Mouse (Mus musculus): Measurements from ENCODE around the gene Dnajc25. TPM values are rescaled to one million over a fixed set of nuclear protein-coding genes. Genes with fewer than 3 reads are reported as not detected.

Dnajc25 gene
- total RNA-seq, 2 experiments from 2014 or later = 13.8 to 42.5 TPM

DNA sequence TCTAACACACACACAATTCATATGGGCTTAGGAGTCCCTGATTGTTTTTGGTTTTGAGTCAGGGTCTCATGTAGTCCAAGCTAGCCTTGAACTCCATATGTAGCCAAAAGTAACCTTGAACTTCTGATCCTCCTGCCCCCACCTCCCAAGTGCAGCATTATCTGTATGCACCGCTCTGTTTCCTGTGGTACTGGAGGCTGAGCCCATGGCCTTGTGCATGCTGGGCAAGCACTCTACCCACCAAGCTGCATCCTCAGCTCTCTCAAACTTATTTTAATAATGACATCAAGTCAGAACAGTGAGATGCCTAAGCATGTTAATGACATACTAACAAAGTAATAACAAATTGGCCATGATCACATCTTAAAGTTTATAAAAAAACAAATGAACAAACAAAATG, 56.2 kb downstream of the Dnajc25 start:
- no peak for ATAC-seq (replicated peaks; ENCODE audit: poor library complexity, severe bottlenecking)

- ATAC-seq (replicated peaks; ENCODE audit: poor library complexity, severe bottlenecking) = no peak
Measured at GRCm38 (mm10) chr4:59057929-59058328, 63.1 kb downstream of the Dnajc25 start.

GRCm38 (mm10) chr4:59062526-59062925, 67.7 kb downstream of the Dnajc25 start:
- no peak for ATAC-seq (replicated peaks; ENCODE audit: poor library complexity, severe bottlenecking)

DNA sequence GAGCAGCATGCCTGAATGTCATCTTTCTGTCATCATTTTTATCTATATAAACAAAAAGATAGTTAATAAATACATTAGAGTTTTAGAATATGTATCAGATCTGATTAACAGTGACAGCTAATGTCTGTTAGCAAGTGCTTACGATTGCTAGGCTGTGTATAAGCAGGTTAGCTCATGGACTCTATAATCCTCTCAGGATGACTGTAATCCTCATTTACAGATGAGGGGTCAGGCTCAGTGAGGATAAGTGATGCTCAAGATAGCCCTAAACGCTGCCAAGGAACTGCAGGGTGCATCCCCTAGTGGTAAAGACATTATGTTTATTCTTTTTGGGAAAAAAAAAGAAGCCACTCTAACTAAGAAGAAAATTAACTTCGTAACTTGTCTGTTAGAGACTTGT, 74.4 kb downstream of the Dnajc25 start:
- no peak for ATAC-seq (replicated peaks; ENCODE audit: poor library complexity, severe bottlenecking)

Other genes with a start within 250 kb of the Dnajc25 start
- 5.2 TPM in 1 of 2 replicates, not detected in the other for gene Olfr267, start 207.3 kb upstream of the Dnajc25 start, total RNA-seq (2014; fragmentation: Nextera tagmentation)
- 0.17 and 0.26 TPM in 2 replicates for gene Olfr267, start 207.3 kb upstream of the Dnajc25 start, total RNA-seq (2017)
- gene Ecpas, start 82.3 kb upstream of the Dnajc25 start, total RNA-seq (2014; fragmentation: Nextera tagmentation) = 133 and 142 TPM in 2 replicates
- gene Ecpas, start 82.3 kb upstream of the Dnajc25 start, total RNA-seq (2017) = 88.5 and 92.9 TPM in 2 replicates
- gene Zkscan16, start 51.4 kb upstream of the Dnajc25 start, total RNA-seq (2014; fragmentation: Nextera tagmentation) = not detected in 2 replicates
- gene Zkscan16, start 51.4 kb upstream of the Dnajc25 start, total RNA-seq (2017) = not detected in 2 replicates
- 56.5 and 58.2 TPM in 2 replicates for gene Ptgr1, start 7.9 kb upstream of the Dnajc25 start, total RNA-seq (2014; fragmentation: Nextera tagmentation)
- 67.6 and 68.5 TPM in 2 replicates for gene Ptgr1, start 7.9 kb upstream of the Dnajc25 start, total RNA-seq (2017)
- not detected in 2 replicates for gene Gm20503, start 8.1 kb downstream of the Dnajc25 start, total RNA-seq (2014; fragmentation: Nextera tagmentation)
- not detected in 2 replicates for gene Gm20503, start 8.1 kb downstream of the Dnajc25 start, total RNA-seq (2017)
- gene Gng10, start 40.0 kb downstream of the Dnajc25 start, total RNA-seq (2014; fragmentation: Nextera tagmentation) = 184 and 195 TPM in 2 replicates
- gene Gng10, start 40.0 kb downstream of the Dnajc25 start, total RNA-seq (2017) = 90.0 and 112 TPM in 2 replicates
- not detected in 2 replicates for gene AI481877, start 143.9 kb downstream of the Dnajc25 start, total RNA-seq (2014; fragmentation: Nextera tagmentation)
- gene AI481877, start 143.9 kb downstream of the Dnajc25 start, total RNA-seq (2017) = not detected in 2 replicates
- gene Ugcg, start 194.2 kb downstream of the Dnajc25 start, total RNA-seq (2014; fragmentation: Nextera tagmentation) = 34.4 and 35.8 TPM in 2 replicates
- gene Ugcg, start 194.2 kb downstream of the Dnajc25 start, total RNA-seq (2017) = 24.6 and 38.7 TPM in 2 replicates